Mouse (Mus musculus): Measurements from ENCODE around the gene Ltn1. TPM values are rescaled to one million over a fixed set of nuclear protein-coding genes. Genes with fewer than 3 reads are reported as not detected.
A peak's percentile ranks its signal among the peaks of the same experiment; 100 is the strongest.

Ltn1 gene
- total RNA-seq (2014; rRNA removed) (18.5 and 22.8 TPM in 2 replicates), polyA plus RNA-seq (2015; fragmentation: Nextera tagmentation; extraction: Ambion mirVana) (16.0 and 17.5 TPM in 2 replicates)

- H3K9me3 ChIP-seq (ENCODE audit: low read length) = no peaks in the 10 kb centered on the region
- H3K4me3 ChIP-seq (ENCODE audit: low read depth, low read length) = peak within 1 kb of the TSS; percentile 93
- H3K27ac ChIP-seq (ENCODE audit: low read depth, low read length) = peak within 1 kb of the TSS; percentile 68
- peak within 1 kb of the TSS; percentile 85 for H3K9ac ChIP-seq (replicated peaks; ENCODE audit: low read length, poor library complexity, severe bottlenecking)
- peak within 1 kb of the TSS; percentile 86 for H3K4me2 ChIP-seq (ENCODE audit: low read depth, low read length, poor library complexity, severe bottlenecking)
- ATAC-seq (ENCODE audit: low FRiP score) (peak; percentile 99), DNase-seq (ENCODE audit: low spot score) (peak; percentile 99)
- no peaks in the 10 kb centered on the region for H3K4me1 ChIP-seq (ENCODE audit: insufficient read depth, low read length)
- no peaks in the 10 kb centered on the region for H3K27me3 ChIP-seq (ENCODE audit: insufficient read depth, low read length)
- TF ChIP-seq CTCF (IDR thresholded peaks at IDR 0.05) = no peak
- under 1% methylated on average over 56 of the region's 56 CpGs for WGBS
- 0 out of 2 replicates have a peak, but pooled peaks cover 4% of the 10 kb centered on the region for H3K36me3 ChIP-seq (ENCODE audit: insufficient read depth, low read length)
These were observed at the start of gene Ltn1 for GRCm38 (mm10) chr16:87432033-87432814. TSS of gene Ltn1 (minus strand) at chr16:87432612.

GRCm38 (mm10) chr16:87470579-87470978 is 38.2 kb upstream of the Ltn1 start:
- DNase-seq (ENCODE audit: low spot score) (no peak), ATAC-seq (ENCODE audit: low FRiP score) (no peak)
- H3K9me3 ChIP-seq (ENCODE audit: low read length) = no peaks in the 10 kb centered on the region
- H3K27me3 ChIP-seq (ENCODE audit: insufficient read depth, low read length) = no peaks in the 10 kb centered on the region
- no peak overlapping the region for H3K9ac ChIP-seq (replicated peaks; ENCODE audit: low read length, poor library complexity, severe bottlenecking)
- H3K4me2 ChIP-seq (ENCODE audit: low read depth, low read length, poor library complexity, severe bottlenecking) = no peak overlapping the region
- no peak overlapping the region for H3K27ac ChIP-seq (ENCODE audit: low read depth, low read length)
- no peak for TF ChIP-seq CTCF (IDR thresholded peaks at IDR 0.05)
- no peaks in the 10 kb centered on the region for H3K4me1 ChIP-seq (ENCODE audit: insufficient read depth, low read length)
- H3K36me3 ChIP-seq (ENCODE audit: insufficient read depth, low read length) = peaks cover 58% of the 10 kb centered on the region
- 92% methylated on average over 4 of the region's 4 CpGs for WGBS
- H3K4me3 ChIP-seq (ENCODE audit: low read depth, low read length) = no peak overlapping the region

GRCm38 (mm10) chr16:87458752-87459151 is 26.3 kb upstream of the Ltn1 start:
- ATAC-seq (ENCODE audit: low FRiP score) = no peak
- H3K4me2 ChIP-seq (ENCODE audit: low read depth, low read length, poor library complexity, severe bottlenecking) = no peak overlapping the region

GRCm38 (mm10) chr16:87455180-87455611 is 22.8 kb upstream of the Ltn1 start:
- DNase-seq (ENCODE audit: low spot score) (peak; percentile 9), ATAC-seq (ENCODE audit: low FRiP score) (peak; percentile 78)
- peak overlapping the region; percentile 85 for H3K27ac ChIP-seq (ENCODE audit: low read depth, low read length)
- H3K9ac ChIP-seq (replicated peaks; ENCODE audit: low read length, poor library complexity, severe bottlenecking) = peak overlapping the region; percentile 87
- no peaks in the 10 kb centered on the region for H3K27me3 ChIP-seq (ENCODE audit: insufficient read depth, low read length)
- WGBS = under 1% methylated on average over 38 of the region's 38 CpGs
- H3K36me3 ChIP-seq (ENCODE audit: insufficient read depth, low read length) = peaks cover 4% of the 10 kb centered on the region; the same call in 1 of the 2 replicates
- H3K9me3 ChIP-seq (ENCODE audit: low read length) = no peaks in the 10 kb centered on the region
- TF ChIP-seq CTCF (IDR thresholded peaks at IDR 0.05) = no peak
- H3K4me2 ChIP-seq (ENCODE audit: low read depth, low read length, poor library complexity, severe bottlenecking) = peak overlapping the region; percentile 85
- H3K4me3 ChIP-seq (ENCODE audit: low read depth, low read length) = peak overlapping the region; percentile 89
- peaks cover 7% of the 10 kb centered on the region; the same call in 1 of the 2 replicates for H3K4me1 ChIP-seq (ENCODE audit: insufficient read depth, low read length)

More at GRCm38 (mm10) chr16:87458752-87459151, 26.3 kb upstream of the Ltn1 start:
- H3K36me3 ChIP-seq (ENCODE audit: insufficient read depth, low read length) = peaks cover 16% of the 10 kb centered on the region; the same call in 1 of the 2 replicates
- H3K4me1 ChIP-seq (ENCODE audit: insufficient read depth, low read length) = peaks cover 7% of the 10 kb centered on the region; the same call in 1 of the 2 replicates
- H3K9ac ChIP-seq (replicated peaks; ENCODE audit: low read length, poor library complexity, severe bottlenecking) = no peak overlapping the region
- H3K9me3 ChIP-seq (ENCODE audit: low read length) = no peaks in the 10 kb centered on the region
- H3K27ac ChIP-seq (ENCODE audit: low read depth, low read length) = no peak overlapping the region
- no peak for DNase-seq (ENCODE audit: low spot score)
- TF ChIP-seq CTCF (IDR thresholded peaks at IDR 0.05) = peak; percentile 23; the same call in 1 of the 2 replicates
- no peak overlapping the region for H3K4me3 ChIP-seq (ENCODE audit: low read depth, low read length)
- WGBS = 98% methylated on average over 3 of the region's 3 CpGs
- no peaks in the 10 kb centered on the region for H3K27me3 ChIP-seq (ENCODE audit: insufficient read depth, low read length)

GRCm38 (mm10) chr16:87454419-87455179 is 22.2 kb upstream of the Ltn1 start, which contains the start of gene Usp16:
TSS of gene Usp16 (plus strand) at chr16:87454703.
- Histone ChIP-seq H3K36me3 (ENCODE audit: insufficient read depth, low read length) (0 out of 2 replicates have a peak, but pooled peaks cover under 1% of the 10 kb centered on the region), H3K4me3 (ENCODE audit: low read depth, low read length) (peak within 1 kb of the TSS; percentile 89), H3K9ac (replicated peaks; ENCODE audit: low read length, poor library complexity, severe bottlenecking) (peak within 1 kb of the TSS; percentile 87), H3K27me3 (ENCODE audit: insufficient read depth, low read length) (no peaks in the 10 kb centered on the region), H3K9me3 (ENCODE audit: low read length) (no peaks in the 10 kb centered on the region), H3K4me2 (ENCODE audit: low read depth, low read length, poor library complexity, severe bottlenecking) (peak within 1 kb of the TSS; percentile 85), H3K4me1 (ENCODE audit: insufficient read depth, low read length) (peaks cover 7% of the 10 kb centered on the region; the same call in 1 of the 2 replicates), H3K27ac (ENCODE audit: low read depth, low read length) (peak within 1 kb of the TSS; percentile 85)
- 10% methylated on average over 45 of the region's 45 CpGs for WGBS
- DNase-seq (ENCODE audit: low spot score) (peak; percentile 95), ATAC-seq (ENCODE audit: low FRiP score) (peak; percentile 98)
- TF ChIP-seq CTCF (IDR thresholded peaks at IDR 0.05) = no peak
